Mouse (Mus musculus) liver, adult 2 months (tissue): ENCODE data around the gene Mapk9.

Source experiments
- CTCF ChIP-seq: fragments of 200-500 bp; IDR thresholded peaks from 2 replicates; pipeline ENCODE4 v1.5.1; 2011; ENCODE audit warnings: low read depth, low read length, control low read depth
- POLR2A ChIP-seq: fragments of 200-500 bp; IDR thresholded peaks from 2 replicates; pipeline ENCODE4 v1.6.1; 2011; ENCODE audit warnings: low read length, control low read depth; ENCODE audit not compliant: insufficient read depth; ENCODE audit errors: extremely low read depth

- no peak for TF ChIP-seq CTCF
- TF ChIP-seq POLR2A = no peak
These were observed 45.0 kb upstream of the Mapk9 start for GRCm38 (mm10) chr11:49801516-49801915.
